Mouse (Mus musculus) liver, embryonic 14.5 days (tissue): ENCODE results near the gene Dcun1d4. TPM values are rescaled to one million over a fixed set of nuclear protein-coding genes. Genes with fewer than 3 reads are reported as not detected.

Experiments used
- ATAC-seq: fragments of 200-750 bp; cut with Nextera tagmentation; 2 replicates; pipeline ENCODE4 v1.8.0; 2017; ENCODE audit warnings: moderate number of reproducible peaks, mild to moderate bottlenecking, moderate library complexity; ENCODE audit not compliant: insufficient read depth
- DNase-seq, 3 experiments: peaks; one replicate each; pipeline ENCODE4 v3.0.0-alpha.2; 2012 to 2013; ENCODE audit warnings: low read depth in 3 of 3, low spot score in 3 of 3
- H3K27ac ChIP-seq: fragments of 300-500 bp; sonication (generic); 2 replicates; pipeline ENCODE4 v1.5.1; 2014; ENCODE audit warnings: moderate library complexity, mild to moderate bottlenecking, control low read depth, inconsistent platforms
- H3K27me3 ChIP-seq: fragments of 300-500 bp; sonication (generic); 2 replicates; pipeline ENCODE4 v1.6.1; 2014; ENCODE audit warnings: mild to moderate bottlenecking, low read length, moderate library complexity; ENCODE audit not compliant: control insufficient read depth, insufficient read depth
- H3K36me3 ChIP-seq: fragments of 300-500 bp; sonication (generic); replicated peaks from 2 replicates; pipeline ENCODE4 v1.6.1; 2014; ENCODE audit warnings: low read depth; ENCODE audit not compliant: control insufficient read depth, insufficient read depth
- H3K4me1 ChIP-seq, 2 experiments: fragments of 200-500 bp in 1 of 2; fragments of 300-500 bp in 1 of 2; sonication (generic) in 1 of 2; replicated peaks; 2 replicates each; pipeline ENCODE4 v1.6.1; 2012 to 2014; ENCODE audit warnings: antibody characterized with exemption in 1 of 2, inconsistent platforms in 1 of 2, low read length in 1 of 2; ENCODE audit not compliant: control insufficient read depth in 2 of 2, insufficient read depth in 2 of 2
- H3K4me2 ChIP-seq: fragments of 300-500 bp; sonication (generic); 2 replicates; pipeline ENCODE4 v1.6.1; 2014; ENCODE audit warnings: low read depth, mild to moderate bottlenecking, control low read depth, moderate library complexity
- H3K4me3 ChIP-seq, 2 experiments: fragments of 200-500 bp in 1 of 2; fragments of 300-500 bp in 1 of 2; sonication (generic) in 1 of 2; 2 replicates each; pipeline ENCODE4 v1.5.1; 2012 to 2014; ENCODE audit warnings: low read depth in 2 of 2, low read length in 2 of 2, mild to moderate bottlenecking in 2 of 2, control low read depth in 1 of 2, inconsistent platforms in 1 of 2, moderate library complexity in 1 of 2; ENCODE audit not compliant: insufficient read depth in 1 of 2
- H3K9ac ChIP-seq: fragments of 300-500 bp; sonication (generic); replicated peaks from 2 replicates; pipeline ENCODE4 v1.6.1; 2014; ENCODE audit warnings: mild to moderate bottlenecking, control low read depth, moderate library complexity
- H3K9me3 ChIP-seq: fragments of 300-500 bp; sonication (generic); 2 replicates; pipeline ENCODE4 v1.6.1; 2016; ENCODE audit warnings: low read length, mixed read lengths; ENCODE audit not compliant: control insufficient read depth
- CTCF ChIP-seq: IDR thresholded peaks from 2 replicates; pipeline ENCODE4 v1.5.1; 2016; ENCODE audit warnings: antibody characterized with exemption, low read depth, control low read depth
- EP300 ChIP-seq: IDR thresholded peaks from 2 replicates; pipeline ENCODE4 v1.6.1; 2016; ENCODE audit warnings: antibody characterized with exemption, low read depth
- WGBS: fragments of 180-500 bp; shearing (Covaris S2); extraction: QIAGEN DNeasy Blood & Tissue Kit; methylation state at CpG from one replicate; pipeline ENCODE4 v1.1.7; 2014; ENCODE audit not compliant: insufficient replicate concordance; 5-methylcytosine and 5-hydroxymethylcytosine counted together
- polyA plus RNA-seq, 2 experiments: library from polyadenylated mRNA; depleted of rRNA in 1 of 2; stranded (reverse) in 1 of 2; unstranded in 1 of 2; fragments of >200 nt; fragmentation: Nextera tagmentation in 1 of 2; extraction: Ambion mirVana in 1 of 2; gene quantifications; 2 replicates each; pipeline versions ENCODE4 v1.2.1 to v1.2.3; 2012 to 2014

Dcun1d4 gene
- polyA plus RNA-seq, 2 experiments = 1.5 to 2.9 TPM

GRCm38 (mm10) chr5:73585212-73586115, 104.7 kb downstream of the Dcun1d4 start:
- no peak for TF ChIP-seq CTCF
- no peak for TF ChIP-seq EP300
- Histone ChIP-seq H3K27ac (no peak overlapping the region), H3K27me3 (no peaks in the 10 kb centered on the region), H3K36me3 (no peaks in the 10 kb centered on the region), H3K9me3 (no peaks in the 10 kb centered on the region), H3K4me3 (no peak overlapping the region), H3K4me2 (no peak overlapping the region), H3K4me1 (no peaks in the 10 kb centered on the region), H3K9ac (no peak overlapping the region)
- WGBS = 34% methylated on average over 7 of the region's 7 CpGs
- ATAC-seq (no peak), DNase-seq (no peak)

DNA sequence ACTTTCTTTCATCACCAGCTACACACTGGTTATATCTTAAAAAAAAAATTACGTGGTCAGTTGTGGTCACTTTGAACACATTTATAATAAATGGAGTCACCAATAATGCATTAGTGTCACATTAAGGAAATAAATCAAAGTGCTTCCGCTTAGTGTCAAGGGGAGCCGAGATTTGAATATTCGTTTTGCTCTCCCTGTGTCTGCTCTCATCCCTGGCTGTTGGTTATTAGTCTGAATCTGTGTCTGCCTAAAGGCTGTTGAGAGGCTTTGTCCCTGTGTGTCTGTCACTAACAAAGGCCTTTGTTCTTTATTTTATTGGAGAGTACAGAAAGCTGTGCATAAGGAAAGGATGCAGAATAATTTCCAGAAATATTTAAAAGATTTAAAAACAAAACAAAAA, 105.8 kb downstream of the Dcun1d4 start:
- H3K27ac ChIP-seq = no peak overlapping the region
- H3K4me3 ChIP-seq = no peak overlapping the region
- DNase-seq (no peak), ATAC-seq (no peak)
- no peaks in the 10 kb centered on the region for H3K9me3 ChIP-seq
- TF ChIP-seq CTCF (no peak), EP300 (no peak)
- whole genome bisulfite sequencing = 62% methylated on average over 4 of the region's 4 CpGs
- no peak overlapping the region for H3K9ac ChIP-seq
- H3K4me2 ChIP-seq = no peak overlapping the region
- no peaks in the 10 kb centered on the region for H3K27me3 ChIP-seq
- H3K4me1 ChIP-seq = no peaks in the 10 kb centered on the region
- H3K36me3 ChIP-seq = no peaks in the 10 kb centered on the region

GRCm38 (mm10) chr5:73587119-73587518, 106.3 kb downstream of the Dcun1d4 start:
- Histone ChIP-seq H3K9ac (no peak overlapping the region), H3K36me3 (no peaks in the 10 kb centered on the region), H3K9me3 (no peaks in the 10 kb centered on the region), H3K4me1 (no peaks in the 10 kb centered on the region), H3K27ac (no peak overlapping the region), H3K4me3 (no peak overlapping the region), H3K4me2 (no peak overlapping the region), H3K27me3 (no peaks in the 10 kb centered on the region)
- WGBS = 62% methylated on average over 3 of the region's 3 CpGs
- no peak for TF ChIP-seq EP300
- TF ChIP-seq CTCF = no peak
- DNase-seq (no peak), ATAC-seq (no peak)

DNA sequence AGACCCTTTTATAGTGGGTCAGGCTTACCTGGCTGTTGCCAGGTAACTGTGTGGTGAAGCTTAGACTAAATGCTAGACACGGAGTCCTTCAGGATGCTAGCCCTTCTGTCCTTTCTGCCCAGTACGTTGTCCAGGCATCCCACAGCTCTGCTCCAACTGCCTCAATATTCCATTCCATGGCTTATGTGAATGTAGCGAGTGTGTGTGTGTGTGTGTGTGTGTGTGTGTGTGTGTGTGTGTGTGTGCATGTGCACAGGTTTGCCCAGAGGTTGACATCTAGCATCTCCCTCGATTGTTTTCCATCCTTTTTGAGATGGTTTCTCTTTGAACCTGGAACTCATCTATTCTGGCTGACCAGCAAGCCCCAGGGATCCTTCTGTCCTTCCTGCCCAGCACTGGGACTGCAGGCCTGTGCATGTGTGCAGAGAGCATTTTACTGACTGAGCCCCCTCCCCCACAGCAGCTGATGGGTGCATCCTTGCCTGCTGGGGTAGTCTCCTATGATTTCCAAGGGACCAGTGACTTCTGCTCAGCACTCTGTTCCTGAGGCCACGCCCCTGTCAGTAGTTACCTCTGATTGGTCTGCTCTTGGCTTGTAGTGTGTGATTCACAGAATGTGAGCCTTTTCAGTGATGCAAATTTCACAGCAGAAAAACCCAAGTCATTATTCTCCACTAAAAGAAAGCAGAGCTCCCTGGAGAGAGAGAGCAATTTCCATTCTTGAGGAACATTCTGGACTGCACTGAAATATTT, 118.3 kb downstream of the Dcun1d4 start:
- Histone ChIP-seq H3K4me2 (no peak overlapping the region), H3K27me3 (no peaks in the 10 kb centered on the region), H3K9ac (no peak overlapping the region), H3K9me3 (no peaks in the 10 kb centered on the region), H3K36me3 (no peaks in the 10 kb centered on the region), H3K4me1 (no peaks in the 10 kb centered on the region), H3K27ac (no peak overlapping the region), H3K4me3 (no peak overlapping the region)
- ATAC-seq (no peak), DNase-seq (no peak)
- TF ChIP-seq EP300 (no peak), CTCF (no peak)
- 37% methylated on average over 5 of the region's 5 CpGs for WGBS

- Histone ChIP-seq H3K27ac (no peak overlapping the region), H3K9ac (no peak overlapping the region), H3K4me3 (no peak overlapping the region), H3K36me3 (no peaks in the 10 kb centered on the region), H3K27me3 (no peaks in the 10 kb centered on the region), H3K4me2 (no peak overlapping the region), H3K9me3 (no peaks in the 10 kb centered on the region), H3K4me1 (no peaks in the 10 kb centered on the region)
- ATAC-seq (no peak), DNase-seq (no peak)
- WGBS = 48% methylated on average over 2 of the region's 2 CpGs
- TF ChIP-seq EP300 (no peak), CTCF (no peak)
Measured at GRCm38 (mm10) chr5:73599991-73600390, 119.2 kb downstream of the Dcun1d4 start.
